Mouse (Mus musculus) midbrain, embryonic 14.5 days (tissue): ENCODE data around the gene Ptpn11. TPM values are rescaled to one million over a fixed set of nuclear protein-coding genes. Genes with fewer than 3 reads are reported as not detected.

Experiments used
- ATAC-seq: fragments of 200-750 bp; cut with Nextera tagmentation; 2 replicates; pipeline ENCODE4 v1.8.0; 2017; ENCODE audit warnings: moderate number of reproducible peaks, moderate library complexity; ENCODE audit not compliant: low FRiP score, low TSS enrichment
- DNase-seq: peaks from one replicate; pipeline ENCODE4 v3.0.0-alpha.2; 2015
- H3K27ac ChIP-seq: fragments of 300-500 bp; sonication (generic); replicated peaks from 2 replicates; pipeline ENCODE4 v1.5.1; 2014; ENCODE audit warnings: mild to moderate bottlenecking, low read depth, low read length, moderate library complexity
- H3K27me3 ChIP-seq: fragments of 300-500 bp; sonication (generic); 2 replicates; pipeline ENCODE4 v1.6.1; 2014; ENCODE audit warnings: low read length, control low read depth, mixed read lengths; ENCODE audit not compliant: control insufficient read depth, insufficient read depth
- H3K36me3 ChIP-seq: fragments of 300-500 bp; sonication (generic); 2 replicates; pipeline ENCODE4 v1.6.1; 2014; ENCODE audit warnings: low read length, control low read depth; ENCODE audit not compliant: control insufficient read depth, insufficient read depth
- H3K4me1 ChIP-seq: fragments of 300-500 bp; sonication (generic); 2 replicates; pipeline ENCODE4 v1.6.1; 2014; ENCODE audit warnings: mild to moderate bottlenecking, antibody characterized with exemption, low read length, control low read depth; ENCODE audit not compliant: control insufficient read depth, insufficient read depth
- H3K4me2 ChIP-seq: fragments of 300-500 bp; sonication (generic); 2 replicates; pipeline ENCODE4 v1.6.1; 2014; ENCODE audit warnings: mild to moderate bottlenecking, low read length, moderate library complexity
- H3K4me3 ChIP-seq: fragments of 300-500 bp; sonication (generic); replicated peaks from 2 replicates; pipeline ENCODE4 v1.5.1; 2014; ENCODE audit warnings: low read depth, low read length
- H3K9ac ChIP-seq: fragments of 300-500 bp; sonication (generic); replicated peaks from 2 replicates; pipeline ENCODE4 v1.6.1; 2014; ENCODE audit warnings: mild to moderate bottlenecking, low read length, moderate library complexity
- H3K9me3 ChIP-seq: fragments of 300-500 bp; sonication (generic); 2 replicates; pipeline ENCODE4 v1.6.1; 2016; ENCODE audit warnings: low read length, control low read depth, mixed read lengths; ENCODE audit not compliant: control insufficient read depth
- WGBS: fragments of 180-500 bp; shearing (Covaris S2); extraction: QIAGEN DNeasy Blood & Tissue Kit; methylation state at CpG from one replicate; pipeline ENCODE4 v1.1.7; 2014; 5-methylcytosine and 5-hydroxymethylcytosine counted together
- polyA plus RNA-seq: library from polyadenylated mRNA; unstranded; fragments of >200 nt; fragmentation: Nextera tagmentation; extraction: Ambion mirVana; gene quantifications from 2 replicates; pipeline ENCODE4 v1.2.1, GENCODE M21; 2014

Ptpn11 gene
- polyA plus RNA-seq, 1 experiment from 2014 or later: 29.7 TPM

- Histone ChIP-seq H3K4me1 (peaks cover 9% of the 10 kb centered on the region; the same call in 1 of the 2 replicates), H3K36me3 (peaks cover 77% of the 10 kb centered on the region), H3K9me3 (no peaks in the 10 kb centered on the region), H3K4me2 (no peak overlapping the region), H3K4me3 (no peak overlapping the region), H3K27me3 (no peaks in the 10 kb centered on the region), H3K9ac (no peak overlapping the region), H3K27ac (peak overlapping the region; percentile 85)
- peak; percentile 61 for DNase-seq
- WGBS: 71% methylated on average over 14 of the region's 14 CpGs
- peak; percentile 24; the same call in 1 of the 2 replicates for ATAC-seq
These were observed 48.6 kb downstream of the Ptpn11 start for GRCm38 (mm10) chr5:121142431-121143119.

- peaks cover 9% of the 10 kb centered on the region; the same call in 1 of the 2 replicates for H3K4me1 ChIP-seq
- no peak for ATAC-seq
- peaks cover 80% of the 10 kb centered on the region for H3K36me3 ChIP-seq
- H3K9me3 ChIP-seq: no peaks in the 10 kb centered on the region
- H3K9ac ChIP-seq: no peak overlapping the region
- no peak for DNase-seq
- WGBS: 80% methylated on average over 7 of the region's 7 CpGs
- H3K27ac ChIP-seq: no peak overlapping the region
- no peaks in the 10 kb centered on the region for H3K27me3 ChIP-seq
- H3K4me3 ChIP-seq: no peak overlapping the region
- H3K4me2 ChIP-seq: no peak overlapping the region
These were observed 50.9 kb downstream of the Ptpn11 start for GRCm38 (mm10) chr5:121140276-121140675.

GRCm38 (mm10) chr5:121137125-121137524 is 54.1 kb downstream of the Ptpn11 start:
- no peak overlapping the region for H3K27ac ChIP-seq
- no peak for ATAC-seq
- no peaks in the 10 kb centered on the region for H3K9me3 ChIP-seq
- no peaks in the 10 kb centered on the region for H3K27me3 ChIP-seq
- DNase-seq: no peak
- H3K4me1 ChIP-seq: 0 out of 2 replicates have a peak, but pooled peaks cover 1% of the 10 kb centered on the region
- whole genome bisulfite sequencing: 97% methylated on average over 8 of the region's 8 CpGs
- no peak overlapping the region for H3K9ac ChIP-seq
- peaks cover 79% of the 10 kb centered on the region for H3K36me3 ChIP-seq
- H3K4me2 ChIP-seq: no peak overlapping the region
- no peak overlapping the region for H3K4me3 ChIP-seq

GRCm38 (mm10) chr5:121131801-121132200 is 59.4 kb downstream of the Ptpn11 start:
- Histone ChIP-seq H3K4me3 (no peak overlapping the region), H3K27ac (no peak overlapping the region), H3K27me3 (no peaks in the 10 kb centered on the region), H3K9ac (no peak overlapping the region), H3K4me1 (no peaks in the 10 kb centered on the region), H3K36me3 (peaks cover 62% of the 10 kb centered on the region), H3K4me2 (no peak overlapping the region), H3K9me3 (no peaks in the 10 kb centered on the region)
- DNase-seq (no peak), ATAC-seq (no peak)
- WGBS: 91% methylated on average over 3 of the region's 3 CpGs

- no peak overlapping the region for H3K4me2 ChIP-seq
- no peak overlapping the region for H3K9ac ChIP-seq
- no peaks in the 10 kb centered on the region for H3K27me3 ChIP-seq
- no peaks in the 10 kb centered on the region for H3K9me3 ChIP-seq
- ATAC-seq: no peak
- DNase-seq: no peak
- WGBS: 95% methylated on average over 5 of the region's 5 CpGs
- H3K4me1 ChIP-seq: no peaks in the 10 kb centered on the region
- peaks cover 37% of the 10 kb centered on the region for H3K36me3 ChIP-seq
- no peak overlapping the region for H3K27ac ChIP-seq
- H3K4me3 ChIP-seq: no peak overlapping the region
These were observed 61.9 kb downstream of the Ptpn11 start for GRCm38 (mm10) chr5:121129254-121129653.

- H3K27ac ChIP-seq: no peak overlapping the region
- peak; percentile 38 for DNase-seq
These were observed 65.1 kb downstream of the Ptpn11 start for GRCm38 (mm10) chr5:121126051-121126450.

GRCm38 (mm10) chr5:121125563-121125962 is 65.6 kb downstream of the Ptpn11 start:
- Histone ChIP-seq H3K27ac (no peak overlapping the region), H3K27me3 (no peaks in the 10 kb centered on the region), H3K9me3 (no peaks in the 10 kb centered on the region), H3K36me3 (peaks cover 10% of the 10 kb centered on the region), H3K9ac (no peak overlapping the region), H3K4me1 (0 out of 2 replicates have a peak, but pooled peaks cover 4% of the 10 kb centered on the region), H3K4me2 (no peak overlapping the region), H3K4me3 (no peak overlapping the region)
- ATAC-seq: no peak
- no peak for DNase-seq
- WGBS: 92% methylated on average over 14 of the region's 14 CpGs

More at GRCm38 (mm10) chr5:121126051-121126450, 65.1 kb downstream of the Ptpn11 start:
- no peaks in the 10 kb centered on the region for H3K27me3 ChIP-seq
- 74% methylated on average over 2 of the region's 2 CpGs for WGBS
- H3K9ac ChIP-seq: no peak overlapping the region
- H3K36me3 ChIP-seq: peaks cover 10% of the 10 kb centered on the region
- no peak for ATAC-seq
- H3K9me3 ChIP-seq: no peaks in the 10 kb centered on the region
- no peak overlapping the region for H3K4me3 ChIP-seq
- no peak overlapping the region for H3K4me2 ChIP-seq
- H3K4me1 ChIP-seq: 0 out of 2 replicates have a peak, but pooled peaks cover 4% of the 10 kb centered on the region

GRCm38 (mm10) chr5:121124208-121125185 is 66.7 kb downstream of the Ptpn11 start:
- WGBS: 82% methylated on average over 5 of the region's 5 CpGs
- ATAC-seq: no peak
- no peak overlapping the region for H3K9ac ChIP-seq
- no peaks in the 10 kb centered on the region for H3K9me3 ChIP-seq
- H3K4me2 ChIP-seq: no peak overlapping the region
- H3K27ac ChIP-seq: no peak overlapping the region
- no peak for DNase-seq
- H3K4me3 ChIP-seq: no peak overlapping the region
- no peaks in the 10 kb centered on the region for H3K27me3 ChIP-seq
- peaks cover 3% of the 10 kb centered on the region for H3K36me3 ChIP-seq
- H3K4me1 ChIP-seq: 0 out of 2 replicates have a peak, but pooled peaks cover 4% of the 10 kb centered on the region
